Mouse (Mus musculus) kidney, adult 2 months (tissue): Measurements from ENCODE around the gene Asb11. TPM values are rescaled to one million over a fixed set of nuclear protein-coding genes. Genes with fewer than 3 reads are reported as not detected.

Experiments
- DNase-seq: peaks from one replicate; pipeline ENCODE4 v3.0.0; 2021
- H3K27ac ChIP-seq: fragments of 200-500 bp; 2 replicates; pipeline ENCODE4 v1.5.1; 2012; ENCODE audit warnings: low read depth, low read length, control low read depth, inconsistent platforms; ENCODE audit not compliant: insufficient read depth
- H3K27me3 ChIP-seq: fragments of 200-500 bp; replicated peaks from 2 replicates; pipeline ENCODE4 v1.6.1; 2012; ENCODE audit warnings: mild to moderate bottlenecking, moderate library complexity, low read length, inconsistent platforms; ENCODE audit not compliant: control insufficient read depth, insufficient read depth
- H3K36me3 ChIP-seq: fragments of 200-500 bp; 2 replicates; pipeline ENCODE4 v1.6.1; 2012; ENCODE audit warnings: mild to moderate bottlenecking, moderate library complexity, low read length, inconsistent platforms; ENCODE audit not compliant: control insufficient read depth, insufficient read depth
- H3K4me1 ChIP-seq: fragments of 200-500 bp; 2 replicates; pipeline ENCODE4 v1.6.1; 2011; ENCODE audit warnings: low read length; ENCODE audit not compliant: control insufficient read depth, insufficient read depth
- H3K4me3 ChIP-seq: fragments of 200-500 bp; 2 replicates; pipeline ENCODE4 v1.5.1; 2011; ENCODE audit warnings: mild to moderate bottlenecking, low read depth, low read length, control low read depth; ENCODE audit not compliant: insufficient read depth
- CTCF ChIP-seq: fragments of 200-500 bp; conservative IDR thresholded peaks from 2 replicates; pipeline ENCODE4 v1.5.1; 2011; ENCODE audit warnings: low read depth, mild to moderate bottlenecking, control low read depth, low read length, moderate library complexity, mixed read lengths; ENCODE audit not compliant: insufficient read depth, insufficient read length
- POLR2A ChIP-seq: fragments of 200-500 bp; IDR thresholded peaks from one replicate; pipeline ENCODE4 v1.6.1; 2011; ENCODE audit warnings: low read depth, low read length, control low read depth
- WGBS: fragments of 180-500 bp; shearing (Covaris S2); methylation state at CpG from one replicate; pipeline ENCODE4 v1.1.7; 2018; 5-methylcytosine and 5-hydroxymethylcytosine counted together
- polyA plus RNA-seq: library from polyadenylated mRNA; depleted of rRNA; stranded (reverse); fragments of >200 nt; gene quantifications from 2 replicates; pipeline ENCODE4 v1.2.3, GENCODE M21; 2012

Asb11 gene
- polyA plus RNA-seq, 1 experiment = 1.9 TPM

- Histone ChIP-seq H3K36me3 (no peaks in the 10 kb centered on the region), H3K4me1 (peaks cover 2% of the 10 kb centered on the region), H3K27me3 (no peaks in the 10 kb centered on the region), H3K27ac (no peak overlapping the region), H3K4me3 (no peak overlapping the region)
- WGBS = 91% methylated on average over 12 of the region's 12 CpGs
- DNase-seq = no peak
- TF ChIP-seq POLR2A (no peak), CTCF (no peak)
Observed at GRCm38 (mm10) chrX:164445601-164446000, 8.8 kb downstream of the Asb11 start.

- Histone ChIP-seq H3K4me3 (no peak overlapping the region), H3K27ac (no peak overlapping the region), H3K27me3 (no peaks in the 10 kb centered on the region), H3K36me3 (no peaks in the 10 kb centered on the region), H3K4me1 (no peaks in the 10 kb centered on the region; the same call in 1 of the 2 replicates)
- DNase-seq = no peak
- 73% methylated on average over 10 of the region's 10 CpGs for WGBS
- TF ChIP-seq POLR2A = no peak
- TF ChIP-seq CTCF = 0 out of 2 replicates have a peak, but pooled peaks have one; percentile 7
Observed at GRCm38 (mm10) chrX:164446106-164446551, 9.3 kb downstream of the Asb11 start.

DNA sequence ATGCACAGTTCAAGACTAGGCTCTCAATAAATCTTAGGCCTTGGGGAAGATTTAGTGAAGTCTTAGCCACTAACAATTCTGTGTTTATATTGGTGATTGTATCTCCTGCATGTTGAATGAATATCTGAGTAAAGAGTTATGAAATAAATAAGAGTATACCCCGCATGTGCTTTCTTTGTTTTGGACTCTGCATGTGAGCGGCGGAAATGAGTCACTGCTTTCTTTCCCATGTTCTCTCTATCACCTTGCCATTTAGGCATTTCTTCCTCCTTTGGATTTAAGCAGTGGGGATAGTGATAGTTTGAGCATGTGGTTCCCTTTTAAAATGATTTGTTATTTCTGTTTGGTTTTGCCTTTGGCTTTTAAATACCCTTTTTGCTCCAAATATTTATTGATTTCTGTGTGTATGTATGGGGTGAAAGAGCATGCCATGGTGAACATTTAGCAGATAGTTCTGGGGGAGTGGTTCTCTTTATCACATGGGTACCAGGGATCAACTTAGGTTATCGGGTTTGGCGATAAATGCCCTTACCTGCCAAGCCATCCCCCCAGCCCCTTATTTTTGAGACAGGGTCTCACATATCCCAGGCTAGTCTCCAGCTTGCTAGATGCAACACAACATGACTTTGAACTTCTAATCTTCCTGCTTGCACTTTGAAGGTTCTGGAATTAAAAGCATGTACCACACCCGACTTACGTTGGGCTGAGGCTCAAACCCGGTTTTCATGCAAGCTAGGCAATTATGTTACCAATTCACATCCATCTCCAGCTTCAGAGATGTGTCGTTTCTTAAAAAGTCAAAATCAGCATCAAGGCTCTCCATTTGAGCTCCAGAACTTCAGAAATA, 10.3 kb downstream of the Asb11 start:
- no peaks in the 10 kb centered on the region; the same call in 1 of the 2 replicates for H3K4me1 ChIP-seq
- H3K4me3 ChIP-seq = no peak overlapping the region
- no peaks in the 10 kb centered on the region for H3K36me3 ChIP-seq
- TF ChIP-seq POLR2A = no peak
- TF ChIP-seq CTCF = no peak
- no peak overlapping the region for H3K27ac ChIP-seq
- 91% methylated on average over 9 of the region's 9 CpGs for WGBS
- DNase-seq = no peak
- no peaks in the 10 kb centered on the region for H3K27me3 ChIP-seq

GRCm38 (mm10) chrX:164447682-164448071, 10.9 kb downstream of the Asb11 start:
- WGBS = 100% methylated on average over 2 of the region's 2 CpGs
- no peak overlapping the region for H3K4me3 ChIP-seq
- no peaks in the 10 kb centered on the region for H3K27me3 ChIP-seq
- H3K4me1 ChIP-seq = no peaks in the 10 kb centered on the region
- DNase-seq = no peak
- H3K27ac ChIP-seq = no peak overlapping the region
- no peak for TF ChIP-seq CTCF
- TF ChIP-seq POLR2A = no peak
- H3K36me3 ChIP-seq = no peaks in the 10 kb centered on the region

GRCm38 (mm10) chrX:164449201-164449600, 12.4 kb downstream of the Asb11 start:
- Histone ChIP-seq H3K4me1 (no peaks in the 10 kb centered on the region), H3K27ac (no peak overlapping the region), H3K4me3 (no peak overlapping the region), H3K36me3 (no peaks in the 10 kb centered on the region), H3K27me3 (no peaks in the 10 kb centered on the region)
- TF ChIP-seq CTCF = peak; percentile 24; the same call in 1 of the 2 replicates
- TF ChIP-seq POLR2A = no peak
- 14% methylated on average over 3 of the region's 3 CpGs for WGBS
- DNase-seq = peak; percentile 66

- DNase-seq = peak; percentile 27
- H3K27ac ChIP-seq = no peak overlapping the region
- H3K4me1 ChIP-seq = peaks cover 2% of the 10 kb centered on the region; the same call in 1 of the 2 replicates
- no peak overlapping the region for H3K4me3 ChIP-seq
- no peaks in the 10 kb centered on the region for H3K36me3 ChIP-seq
- WGBS = 43% methylated on average over 6 of the region's 6 CpGs
- TF ChIP-seq POLR2A (no peak), CTCF (no peak; the same call in 1 of the 2 replicates)
- H3K27me3 ChIP-seq = no peaks in the 10 kb centered on the region
Observed at GRCm38 (mm10) chrX:164459205-164459878, 22.5 kb downstream of the Asb11 start.

DNA sequence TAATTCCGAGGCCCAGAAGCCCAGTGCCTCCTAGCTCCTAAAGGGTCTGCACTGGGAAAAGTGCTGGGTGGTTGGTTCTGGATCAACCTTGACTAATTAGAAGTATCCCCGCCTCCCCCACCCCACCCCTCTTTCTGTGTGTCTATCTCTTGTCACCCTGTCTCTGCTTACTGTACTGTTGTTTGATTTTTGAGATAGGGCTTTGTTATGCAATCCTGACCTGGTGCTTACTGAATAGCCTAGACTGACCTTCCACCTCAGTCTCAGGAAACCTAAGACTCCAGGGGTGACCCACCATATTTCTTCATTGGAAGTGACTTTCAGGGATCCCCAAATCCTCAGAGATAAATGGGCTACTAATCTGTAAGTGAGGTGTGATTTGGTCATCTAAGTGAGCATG, 65.5 kb downstream of the Asb11 start:
- no peak for TF ChIP-seq POLR2A
- no peak for TF ChIP-seq CTCF

More for the DNA sequence above, 65.5 kb downstream of the Asb11 start:
- DNase-seq = no peak
- Histone ChIP-seq H3K4me1 (peaks cover 6% of the 10 kb centered on the region; the same call in 1 of the 2 replicates), H3K27me3 (no peaks in the 10 kb centered on the region), H3K27ac (no peak overlapping the region), H3K4me3 (no peak overlapping the region), H3K36me3 (no peaks in the 10 kb centered on the region)
- WGBS = 60% methylated on average over 2 of the region's 2 CpGs
